Mouse (Mus musculus) frontal cortex, postnatal 14 days (tissue): ENCODE measurements at regions not wholly inside any gene's neighbourhood (a gene's known extent, or its start where the extent isn't known, plus 50 kb on each side); places are given as distances from the start of the nearest gene placed in this dataset.

Experiments used
- DNase-seq, 2 experiments: peaks; one replicate each; pipeline ENCODE4 v3.0.0; 2022; ENCODE audit warnings: low spot score in 2 of 2

GRCm38 (mm10) chr1:181299826-181300225 is 52.6 kb upstream of the Cnih3 start:
- no peak for DNase-seq

GRCm38 (mm10) chr1:181302151-181302550 is 50.3 kb upstream of the Cnih3 start:
- DNase-seq: no peak
